Mouse (Mus musculus) spleen, adult 2 months (tissue): Measurements from ENCODE around the gene Calb2.

ENCODE experiments used
- CTCF ChIP-seq: fragments of 200-500 bp; IDR thresholded peaks from 2 replicates; pipeline ENCODE4 v1.5.1; 2011; ENCODE audit warnings: mild to moderate bottlenecking, inconsistent platforms; ENCODE audit not compliant: insufficient read depth, insufficient read length, insufficient replicate concordance; ENCODE audit errors: extremely low read depth
- POLR2A ChIP-seq: fragments of 200-500 bp; IDR thresholded peaks from 2 replicates; pipeline ENCODE4 v1.6.1; 2011; ENCODE audit warnings: low read depth, low read length, inconsistent platforms

GRCm38 (mm10) chr8:110130537-110130936 is 37.5 kb downstream of the Calb2 start:
- no peak for TF ChIP-seq POLR2A
- peak; percentile 61; the same call in 1 of the 2 replicates for TF ChIP-seq CTCF
